8 mouse cellular contexts compared by ENCODE assay signal in the genomic region with DNA sequence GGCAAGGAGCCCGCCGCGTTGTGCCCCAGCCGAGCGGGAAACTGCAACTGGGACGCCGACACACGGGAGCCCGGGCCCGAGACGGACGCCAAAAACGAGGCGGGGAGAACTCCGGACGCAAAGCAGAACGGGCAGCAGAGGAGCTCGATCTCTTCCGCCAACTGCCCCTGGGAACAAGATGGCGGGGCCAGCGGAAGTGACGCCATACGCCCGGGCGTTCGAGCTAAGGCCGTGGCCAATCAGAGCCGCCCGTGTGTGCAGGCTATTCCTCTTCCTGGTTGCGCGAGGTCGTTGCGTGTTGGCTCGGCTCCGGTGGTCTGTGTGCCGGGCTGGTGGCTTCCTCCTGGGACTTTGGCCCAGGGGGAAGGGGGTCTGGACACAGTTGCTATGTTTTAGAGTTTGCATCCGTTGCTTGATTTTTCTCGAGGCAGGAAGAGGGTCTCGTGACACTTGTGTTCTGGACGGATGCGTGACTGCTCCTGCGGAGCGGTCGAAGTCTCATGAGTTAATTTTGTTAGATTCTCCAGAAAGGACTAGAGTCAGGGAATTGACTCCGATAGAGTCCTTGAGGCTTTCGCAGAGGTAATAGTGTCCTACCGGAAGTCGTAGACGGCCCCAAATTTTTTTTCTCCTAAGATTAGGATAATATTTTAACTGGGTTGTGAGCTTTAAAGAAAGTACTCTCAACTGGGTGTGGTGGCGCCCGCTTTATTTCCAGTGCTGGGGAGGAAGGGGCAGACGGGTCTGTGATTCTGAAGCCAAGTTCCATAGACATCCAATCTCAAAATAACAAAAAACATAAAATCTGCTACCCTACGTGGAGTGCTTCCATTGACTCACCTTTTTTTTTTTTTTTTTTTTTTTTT. TPM values are rescaled to one million over a fixed set of nuclear protein-coding genes. Genes with fewer than 3 reads are reported as not detected.
DNase-seq lines count a peak whose midpoint lies in the region; ATAC-seq lines count a peak whose summit lies in the region.

A gene (minus strand): TSS at position 180 of the 866 bp plus-strand sequence.

- WGBS in heart, embryonic 13.5 days: 2% methylated on average over 53 of the region's 53 CpGs
- WGBS in liver, embryonic 12.5 days (ENCODE audit: insufficient replicate concordance): under 1% methylated on average over 53 of the region's 53 CpGs
- WGBS in stomach, embryonic 15.5 days: 1% methylated on average over 53 of the region's 53 CpGs

- DNase-seq in CD4-positive, CD25-positive, alpha-beta regulatory T cell, adult 2 months (ENCODE audit: low read depth, low spot score): peak; percentile 98
- DNase-seq in fat pad, adult 2 months (ENCODE audit: extremely low read depth, low read depth, low spot score): peak; percentile 31
- peak; percentile 98 for DNase-seq in kidney, postnatal 10 days
- DNase-seq in natural killer cell, adult 2 months (ENCODE audit: low spot score in 2 of 2): peak; percentile 92 to 94

- H3K27me3 ChIP-seq in heart, embryonic 13.5 days (replicated peaks): no peaks in the 10 kb centered on the region
- H3K27me3 ChIP-seq in liver, embryonic 12.5 days (replicated peaks): no peaks in the 10 kb centered on the region
- no peaks in the 10 kb centered on the region for H3K27me3 ChIP-seq in stomach, embryonic 15.5 days (replicated peaks)

- peaks cover 22% of the 10 kb centered on the region for H3K36me3 ChIP-seq in heart, embryonic 13.5 days
- H3K36me3 ChIP-seq in liver, embryonic 12.5 days: peaks cover 22% of the 10 kb centered on the region
- no peaks in the 10 kb centered on the region; the same call in 1 of the 2 replicates for H3K36me3 ChIP-seq in stomach, embryonic 15.5 days

- H3K27ac ChIP-seq in brown adipose tissue, adult 24 weeks (replicated peaks; ENCODE audit: low read depth, low read length): peak within 1 kb of the TSS; percentile 97
- H3K27ac ChIP-seq in heart, embryonic 13.5 days (replicated peaks): peak within 1 kb of the TSS; percentile 99
- peak within 1 kb of the TSS; percentile 95 for H3K27ac ChIP-seq in liver, embryonic 12.5 days
- H3K27ac ChIP-seq in stomach, embryonic 15.5 days: peak within 1 kb of the TSS; percentile 100

- no peaks in the 10 kb centered on the region for H3K9me3 ChIP-seq in heart, embryonic 13.5 days
- H3K9me3 ChIP-seq in liver, embryonic 12.5 days (replicated peaks): no peaks in the 10 kb centered on the region
- no peaks in the 10 kb centered on the region for H3K9me3 ChIP-seq in stomach, embryonic 15.5 days

- H3K9ac ChIP-seq in heart, embryonic 13.5 days: peak within 1 kb of the TSS; percentile 97
- peak within 1 kb of the TSS; percentile 96 for H3K9ac ChIP-seq in liver, embryonic 12.5 days
- H3K9ac ChIP-seq in stomach, embryonic 15.5 days: peak within 1 kb of the TSS; percentile 90

- H3K4me3 ChIP-seq in brown adipose tissue, adult 24 weeks (ENCODE audit: insufficient read depth, low read depth, low read length): peak within 1 kb of the TSS; percentile 86
- H3K4me3 ChIP-seq in heart, embryonic 13.5 days: peak within 1 kb of the TSS; percentile 96
- H3K4me3 ChIP-seq in liver, embryonic 12.5 days: peak within 1 kb of the TSS; percentile 96
- peak within 1 kb of the TSS; percentile 84 for H3K4me3 ChIP-seq in stomach, embryonic 15.5 days (replicated peaks)

- H3K4me1 ChIP-seq in brown adipose tissue, adult 24 weeks (ENCODE audit: control insufficient read depth, insufficient read depth, insufficient read length, low read length): peaks cover 7% of the 10 kb centered on the region; the same call in 1 of the 2 replicates
- peaks cover 15% of the 10 kb centered on the region for H3K4me1 ChIP-seq in heart, embryonic 13.5 days
- peaks cover 40% of the 10 kb centered on the region for H3K4me1 ChIP-seq in liver, embryonic 12.5 days
- H3K4me1 ChIP-seq in stomach, embryonic 15.5 days: peaks cover 5% of the 10 kb centered on the region; the same call in 1 of the 2 replicates

- peak within 1 kb of the TSS; percentile 99 for H3K4me2 ChIP-seq in heart, embryonic 13.5 days
- peak within 1 kb of the TSS; percentile 88 for H3K4me2 ChIP-seq in liver, embryonic 12.5 days
- peak within 1 kb of the TSS; percentile 73 for H3K4me2 ChIP-seq in stomach, embryonic 15.5 days

- peak; percentile 97 for ATAC-seq in heart, embryonic 13.5 days (ENCODE audit: extremely low read depth, insufficient number of reproducible peaks, low FRiP score, low TSS enrichment)
- ATAC-seq in liver, embryonic 12.5 days: peak; percentile 97
- peak; percentile 98 for ATAC-seq in stomach, embryonic 15.5 days (ENCODE audit: insufficient read depth, low FRiP score, low read depth)

RNA-seq across cellular contexts. Expression of the gene that starts here (rescaled TPM):
- polyA plus RNA-seq in brown adipose tissue, adult 24 weeks (2012; ENCODE audit: insufficient read depth, insufficient read length, missing spikeins): 35.9 and 75.7 TPM in 2 replicates
- 49.0 and 49.1 TPM in 2 replicates for polyA plus RNA-seq in heart, embryonic 13.5 days (2015; fragmentation: Nextera tagmentation; extraction: Ambion mirVana)
- polyA plus RNA-seq in liver, embryonic 12.5 days (2016; fragmentation: Nextera tagmentation; extraction: Ambion mirVana): 58.1 and 59.1 TPM in 2 replicates
- 84.5 and 88.8 TPM in 2 replicates for polyA plus RNA-seq in stomach, embryonic 15.5 days (2015; fragmentation: Nextera tagmentation; extraction: Ambion mirVana)

Comparison
In these comparisons a context has a peak if more than half of its experiments do, and no peak if none do; other contexts are left out.
1. Peak in every context shown above with its lines: DNase-seq, ATAC-seq, H3K4me3 ChIP-seq and H3K27ac ChIP-seq.
2. DNase-seq: peak in every context shown above with its lines; median percentile 98 in CD4-positive, CD25-positive, alpha-beta regulatory T cell, adult 2 months; 98 in kidney, postnatal 10 days; 93 in natural killer cell, adult 2 months; 31 in fat pad, adult 2 months.